Mouse (Mus musculus): ENCODE measurements around the gene Fbxl13. TPM values are rescaled to one million over a fixed set of nuclear protein-coding genes. Genes with fewer than 3 reads are reported as not detected.

Gene Fbxl13
- total RNA-seq, 1 experiment: not detected

GRCm38 (mm10) chr5:21434148-21434929, 211.1 kb downstream of the Fbxl13 start:
- Histone ChIP-seq H3K4me3 (ENCODE audit: insufficient read depth in 1 of 2, low read depth in 1 of 2, low read length in 2 of 2, poor library complexity in 1 of 2, severe bottlenecking in 1 of 2) (no peak overlapping the region), H3K9ac (ENCODE audit: insufficient read depth, low read depth, low read length, poor library complexity, severe bottlenecking) (no peak overlapping the region), H3K4me1 (ENCODE audit: control insufficient read depth in 2 of 2, insufficient read depth in 2 of 2, low read length in 2 of 2, poor library complexity in 1 of 2) (no peaks in the 10 kb centered on the region), H3K9me3 (ENCODE audit: control insufficient read depth, insufficient read depth, low read depth, low read length) (no peaks in the 10 kb centered on the region), H3K36me3 (ENCODE audit: control insufficient read depth, insufficient read depth, low read length, poor library complexity, severe bottlenecking) (peaks cover 3% of the 10 kb centered on the region), H3K27ac (ENCODE audit: insufficient read depth, low read depth, low read length, poor library complexity, severe bottlenecking) (no peak overlapping the region)
- TF ChIP-seq HCFC1 (IDR thresholded peaks at IDR 0.05; ENCODE audit: borderline replicate concordance, insufficient read depth, low read length): no peak
- TF ChIP-seq ZNF384 (IDR thresholded peaks at IDR 0.05; ENCODE audit: low read depth, low read length): no peak
- no peak for TF ChIP-seq CHD2 (IDR thresholded peaks at IDR 0.05; ENCODE audit: low read depth, low read length)
- in situ Hi-C loops (cut with MboI; ENCODE audit: low sequenced_read_pairs in 2 of 2, unreplicated experiment in 2 of 2): no loop called here
- DNase-seq (ENCODE audit: low read depth, low spot score): no peak

Other genes with a start within 250 kb of the Fbxl13 start
- gene Ccdc146, start 221.0 kb downstream of the Fbxl13 start, total RNA-seq (2012; rRNA removed): 0.16 TPM in 1 of 2 replicates, not detected in the other
- gene Fam185a, start 220.7 kb downstream of the Fbxl13 start, total RNA-seq (2012; rRNA removed): 13.4 and 14.1 TPM in 2 replicates
- gene Lrrc17, start 102.1 kb downstream of the Fbxl13 start, total RNA-seq (2012; rRNA removed): 0.13 and 0.16 TPM in 2 replicates
- 73.6 and 86.4 TPM in 2 replicates for gene Armc10, start 179 bp upstream of the Fbxl13 start, total RNA-seq (2012; rRNA removed)
- 4.3 and 7.3 TPM in 2 replicates for gene Napepld, start 55.8 kb upstream of the Fbxl13 start, total RNA-seq (2012; rRNA removed)
- gene Pmpcb, start 91.5 kb upstream of the Fbxl13 start, total RNA-seq (2012; rRNA removed): 132 and 134 TPM in 2 replicates
- gene Dnajc2, start 139.6 kb upstream of the Fbxl13 start, total RNA-seq (2012; rRNA removed): 83.7 and 96.0 TPM in 2 replicates
- gene Psmc2, start 139.6 kb upstream of the Fbxl13 start, total RNA-seq (2012; rRNA removed): 79.2 and 134 TPM in 2 replicates
- gene Slc26a5, start 220.0 kb upstream of the Fbxl13 start, total RNA-seq (2012; rRNA removed): 0.16 and 0.27 TPM in 2 replicates